Mouse (Mus musculus) forelimb bud, embryonic 11.5 days (tissue): ENCODE measurements around the gene Gm10322.

Experiments
- DNase-seq: peaks from one replicate; pipeline ENCODE4 v3.0.0-alpha.2; 2012; ENCODE audit warnings: low read depth, low spot score

Gm10322 gene

DNA sequence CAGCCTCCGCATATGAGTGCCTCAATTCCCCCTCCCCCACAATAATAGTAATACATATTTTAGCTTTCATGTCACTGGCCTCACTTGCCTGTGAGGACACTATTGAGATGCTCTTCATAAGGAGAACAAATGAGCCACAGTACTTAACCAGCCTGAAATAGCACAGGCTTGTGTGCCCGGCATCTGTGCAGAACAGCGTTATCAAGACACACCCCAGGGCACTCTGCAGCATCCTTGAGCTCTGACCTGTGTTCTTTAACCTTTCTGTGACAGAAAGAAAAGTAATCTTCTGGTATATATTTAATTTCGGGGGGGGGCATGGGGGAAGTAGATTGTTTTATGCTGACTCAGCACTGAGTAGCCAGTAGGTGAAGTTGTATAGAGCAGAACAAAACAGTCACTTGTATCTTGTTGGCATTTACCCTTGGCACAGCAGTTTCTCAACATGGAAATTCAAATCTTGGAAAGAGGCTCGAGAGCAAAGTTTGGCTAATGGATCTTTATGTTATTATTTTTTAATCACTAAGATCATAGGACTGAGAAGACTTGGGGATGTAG lies 31.0 kb downstream of the Gm10322 start:
- DNase-seq, result no peak

DNA sequence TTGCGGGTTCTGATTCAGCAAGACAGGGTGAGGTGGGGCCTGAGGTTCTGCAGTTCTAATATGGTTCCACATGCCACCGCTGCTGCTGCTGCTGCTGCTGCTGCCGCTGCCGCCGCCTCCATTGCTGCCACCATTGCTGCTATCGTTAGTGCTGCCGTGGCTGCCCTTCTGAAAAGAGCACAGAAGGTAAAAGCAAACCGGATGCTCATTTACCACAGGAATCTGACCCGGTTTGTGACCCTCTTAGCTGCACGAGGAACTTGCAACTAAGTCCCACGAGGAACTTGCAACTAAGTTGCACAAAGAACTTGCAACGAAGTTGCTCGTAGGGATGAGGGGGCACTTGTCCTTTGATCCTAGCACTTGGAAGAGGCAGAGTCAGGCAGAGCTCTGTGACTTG lies 40.9 kb downstream of the Gm10322 start:
- DNase-seq, result no peak

DNA sequence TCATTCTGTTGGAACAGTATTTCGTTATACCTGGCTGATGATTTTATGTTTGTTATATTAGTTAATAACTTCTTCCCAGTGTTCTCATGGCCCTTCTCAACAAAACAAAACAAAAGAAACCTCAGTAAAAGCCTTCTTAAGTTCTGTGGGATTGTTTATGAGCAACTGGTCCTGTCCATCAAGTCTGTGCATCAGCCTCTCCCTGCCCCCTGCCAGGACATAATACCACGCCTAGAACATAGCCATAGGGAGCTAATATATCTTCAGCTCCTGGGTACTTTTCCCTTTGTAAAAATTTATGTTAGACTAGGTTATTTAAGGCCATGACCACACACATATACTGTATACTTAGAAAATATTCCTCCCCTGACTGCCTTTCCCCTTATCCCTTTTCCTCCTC lies 48.9 kb downstream of the Gm10322 start:
- no peak for DNase-seq

DNA sequence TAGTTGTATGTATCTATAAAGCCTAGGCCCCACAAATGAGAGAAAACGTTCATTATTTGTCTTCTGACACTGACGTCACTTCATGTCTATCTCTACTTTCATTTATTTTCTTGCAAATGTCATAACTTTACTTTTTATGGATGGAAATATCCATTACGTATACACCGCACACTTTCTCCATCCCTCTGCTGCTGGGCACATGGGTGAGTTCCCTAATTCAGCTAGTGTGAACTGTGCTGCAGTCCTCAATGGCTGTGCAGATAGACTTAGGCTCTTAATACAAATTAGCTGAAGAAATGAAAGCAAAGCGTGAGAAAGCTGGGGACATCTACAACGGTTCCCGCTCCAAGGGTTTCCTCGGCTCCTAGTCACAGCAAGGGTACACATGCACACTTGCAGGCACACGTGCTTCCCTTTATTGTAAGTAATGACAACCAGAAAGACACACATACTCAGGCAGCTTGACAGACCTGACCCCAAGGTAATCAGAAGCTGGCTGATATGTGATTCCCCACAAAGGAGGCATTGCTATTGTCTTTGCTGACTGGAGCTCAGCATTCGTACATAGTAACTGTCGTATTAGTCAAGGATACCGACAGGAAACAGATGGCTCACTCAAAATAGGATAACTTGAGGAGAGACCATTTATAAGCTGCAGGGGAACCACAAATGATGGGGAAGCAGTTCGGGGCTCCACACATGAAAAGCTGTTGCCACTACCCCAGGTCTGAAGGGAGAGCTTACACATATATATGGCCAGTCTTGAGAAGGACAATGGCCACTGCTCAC lies 49.8 kb downstream of the Gm10322 start:
- no peak for DNase-seq
